Mouse (Mus musculus): ENCODE data around the gene Cadm1. TPM values are rescaled to one million over a fixed set of nuclear protein-coding genes. Genes with fewer than 3 reads are reported as not detected.

The Cadm1 gene
- total RNA-seq, 2 experiments from 2014 or later, result 237 to 250 TPM

- no peak for TF ChIP-seq CTCF (conservative IDR thresholded peaks at IDR 0.05)
- H3K27ac ChIP-seq, result no peak overlapping the region
- no peak for DNase-seq (ENCODE audit: low spot score in 2 of 2)
- no peak overlapping the region for H3K4me3 ChIP-seq
These were observed 301.4 kb downstream of the Cadm1 start for GRCm38 (mm10) chr9:47831412-47831811.

- H3K4me3 ChIP-seq, result no peak overlapping the region
- peak overlapping the region; percentile 51; the same call in 1 of the 2 replicates for H3K27ac ChIP-seq
- DNase-seq (ENCODE audit: low spot score in 2 of 2), result no peak
- TF ChIP-seq CTCF (conservative IDR thresholded peaks at IDR 0.05), result no peak
These were observed 308.2 kb downstream of the Cadm1 start for GRCm38 (mm10) chr9:47838170-47838569.

GRCm38 (mm10) chr9:47838890-47839691 is 309.1 kb downstream of the Cadm1 start:
- peak overlapping the region; percentile 60 for H3K27ac ChIP-seq
- no peak overlapping the region for H3K4me3 ChIP-seq
- no peak for TF ChIP-seq CTCF (conservative IDR thresholded peaks at IDR 0.05)
- DNase-seq (ENCODE audit: low spot score in 2 of 2), result peak; percentile 51 to 59

GRCm38 (mm10) chr9:47839692-47840025 is 309.7 kb downstream of the Cadm1 start:
- no peak overlapping the region for H3K4me3 ChIP-seq
- no peak for TF ChIP-seq CTCF (conservative IDR thresholded peaks at IDR 0.05)
- DNase-seq (ENCODE audit: low spot score in 2 of 2), result no peak
- H3K27ac ChIP-seq, result peak overlapping the region; percentile 60

GRCm38 (mm10) chr9:47843328-47843727 is 313.4 kb downstream of the Cadm1 start:
- Histone ChIP-seq H3K27ac (no peak overlapping the region), H3K4me3 (no peak overlapping the region)
- no peak for TF ChIP-seq CTCF (conservative IDR thresholded peaks at IDR 0.05)
- DNase-seq (ENCODE audit: low spot score in 2 of 2), result no peak

GRCm38 (mm10) chr9:47846275-47846674 is 316.3 kb downstream of the Cadm1 start:
- H3K27ac ChIP-seq, result no peak overlapping the region
- DNase-seq (ENCODE audit: low spot score in 2 of 2), result no peak
- no peak overlapping the region for H3K4me3 ChIP-seq
- TF ChIP-seq CTCF (conservative IDR thresholded peaks at IDR 0.05), result no peak

GRCm38 (mm10) chr9:47846926-47847325 is 317.0 kb downstream of the Cadm1 start:
- no peak overlapping the region for H3K4me3 ChIP-seq
- TF ChIP-seq CTCF (conservative IDR thresholded peaks at IDR 0.05), result no peak
- H3K27ac ChIP-seq, result no peak overlapping the region
- DNase-seq (ENCODE audit: low spot score in 2 of 2), result no peak

GRCm38 (mm10) chr9:47847797-47848196 is 317.8 kb downstream of the Cadm1 start:
- H3K27ac ChIP-seq, result no peak overlapping the region
- no peak for DNase-seq (ENCODE audit: low spot score in 2 of 2)
- TF ChIP-seq CTCF (conservative IDR thresholded peaks at IDR 0.05), result no peak
- H3K4me3 ChIP-seq, result no peak overlapping the region

GRCm38 (mm10) chr9:47848745-47849144 is 318.8 kb downstream of the Cadm1 start:
- no peak for TF ChIP-seq CTCF (conservative IDR thresholded peaks at IDR 0.05)
- H3K27ac ChIP-seq, result no peak overlapping the region
- H3K4me3 ChIP-seq, result no peak overlapping the region
- DNase-seq (ENCODE audit: low spot score in 2 of 2), result no peak

- Histone ChIP-seq H3K27ac (no peak overlapping the region), H3K4me3 (no peak overlapping the region)
- DNase-seq (ENCODE audit: low spot score in 2 of 2), result peak in 1 of 2 experiments; percentile 25
- TF ChIP-seq CTCF (conservative IDR thresholded peaks at IDR 0.05), result peak; percentile 82
These were observed 326.3 kb downstream of the Cadm1 start for GRCm38 (mm10) chr9:47856311-47856710.

GRCm38 (mm10) chr9:47857235-47857634 is 327.3 kb downstream of the Cadm1 start:
- DNase-seq (ENCODE audit: low spot score in 2 of 2), result no peak
- H3K4me3 ChIP-seq, result no peak overlapping the region
- no peak for TF ChIP-seq CTCF (conservative IDR thresholded peaks at IDR 0.05)
- peak overlapping the region; percentile 61; the same call in 1 of the 2 replicates for H3K27ac ChIP-seq

- no peak overlapping the region for H3K4me3 ChIP-seq
- peak overlapping the region; percentile 61 for H3K27ac ChIP-seq
- TF ChIP-seq CTCF (conservative IDR thresholded peaks at IDR 0.05), result no peak
- DNase-seq (ENCODE audit: low spot score in 2 of 2), result peak in 1 of 2 experiments; percentile 26
These were observed 328.2 kb downstream of the Cadm1 start for GRCm38 (mm10) chr9:47858134-47858533.

GRCm38 (mm10) chr9:47858778-47859395 is 328.9 kb downstream of the Cadm1 start:
- TF ChIP-seq CTCF (conservative IDR thresholded peaks at IDR 0.05), result no peak
- peak overlapping the region; percentile 61 for H3K27ac ChIP-seq
- DNase-seq (ENCODE audit: low spot score in 2 of 2), result no peak
- no peak overlapping the region for H3K4me3 ChIP-seq

GRCm38 (mm10) chr9:47860994-47861393 is 331.0 kb downstream of the Cadm1 start:
- H3K4me3 ChIP-seq, result no peak overlapping the region
- no peak for TF ChIP-seq CTCF (conservative IDR thresholded peaks at IDR 0.05)
- no peak overlapping the region for H3K27ac ChIP-seq
- DNase-seq (ENCODE audit: low spot score in 2 of 2), result no peak

All from layer of hippocampus, adult 2 months (tissue).